In the genomic region with DNA sequence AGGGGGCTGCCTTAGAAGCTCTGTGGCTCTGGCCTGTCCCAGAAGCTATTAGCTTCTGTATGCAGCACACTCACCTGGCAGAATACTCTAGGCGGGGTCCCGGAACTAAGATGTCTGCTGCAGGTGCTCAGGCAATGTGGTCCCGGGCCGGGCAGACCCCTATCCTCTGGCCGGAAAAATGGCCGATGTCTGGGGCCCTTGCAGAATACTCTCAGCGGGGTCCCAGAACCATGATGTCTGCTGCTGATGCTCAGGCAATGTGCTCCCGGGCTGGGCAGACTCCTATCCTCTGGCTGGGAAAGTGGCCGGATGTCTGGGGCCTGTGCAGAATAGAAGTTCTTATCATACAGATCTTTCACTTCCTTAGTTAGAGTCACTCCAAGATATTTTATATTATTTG, we compare ENCODE assay signal across 29 mouse cellular contexts.
"Had no signal": no experiment of that assay in that cellular context is flagged by ENCODE, and none has a peak within 500 bp of the region (broad histone marks: within the 10 kb centered on the region; RNA-seq: fewer than 3 reads in every experiment).

No protein-coding gene starts in this region.

- ATAC-seq: liver, embryonic 12.5 days; liver, postnatal 0 days; lung, postnatal 0 days; midbrain, embryonic 13.5 days; midbrain, embryonic 15.5 days; midbrain, embryonic 16.5 days had no signal

- H3K4me3 ChIP-seq: limb, embryonic 10.5 days; limb, embryonic 12.5 days; limb, embryonic 13.5 days; limb, embryonic 15.5 days; liver, embryonic 12.5 days; liver, embryonic 13.5 days; liver, embryonic 15.5 days; lung, embryonic 15.5 days; megakaryocyte, embryonic 14.5 days; midbrain, embryonic 10.5 days; midbrain, embryonic 12.5 days; midbrain, embryonic 13.5 days; midbrain, embryonic 15.5 days; myocyte had no signal

- H3K9ac ChIP-seq: limb, embryonic 12.5 days; limb, embryonic 13.5 days; limb, embryonic 15.5 days; liver, embryonic 12.5 days; liver, embryonic 13.5 days; liver, embryonic 14.5 days; liver, embryonic 15.5 days; liver, postnatal 0 days; lung, embryonic 14.5 days; lung, embryonic 15.5 days; midbrain, embryonic 12.5 days; midbrain, embryonic 13.5 days; midbrain, embryonic 15.5 days had no signal

- H3K36me3 ChIP-seq: limb, embryonic 10.5 days; limb, embryonic 12.5 days; limb, embryonic 13.5 days; limb, embryonic 15.5 days; liver, embryonic 12.5 days; liver, embryonic 13.5 days; liver, embryonic 15.5 days; lung, embryonic 15.5 days; midbrain, embryonic 10.5 days; midbrain, embryonic 12.5 days; midbrain, embryonic 13.5 days; midbrain, embryonic 15.5 days had no signal

- DNase-seq: left cerebral cortex, postnatal 4 days; liver; liver, embryonic 13.5 days; liver, postnatal 0 days; lung, adult 18-20 months; lung, adult 2 months; lung, embryonic 14.5 days; lung, postnatal 10 days; lung, postnatal 14 days; lung, postnatal 36 days; lung, postnatal 4 days; midbrain, embryonic 14.5 days had no signal

- H3K27me3 ChIP-seq: limb, embryonic 12.5 days; limb, embryonic 13.5 days; limb, embryonic 15.5 days; liver, embryonic 12.5 days; liver, embryonic 13.5 days; liver, embryonic 15.5 days; lung, embryonic 15.5 days; megakaryocyte, embryonic 14.5 days; midbrain, embryonic 12.5 days; midbrain, embryonic 13.5 days; midbrain, embryonic 15.5 days had no signal

- H3K9me3 ChIP-seq: limb, embryonic 15.5 days; liver, embryonic 12.5 days; liver, embryonic 13.5 days; liver, embryonic 15.5 days; lung, embryonic 15.5 days; megakaryocyte, embryonic 14.5 days; midbrain, embryonic 12.5 days; midbrain, embryonic 15.5 days had no signal

- H3K27ac ChIP-seq: limb, embryonic 10.5 days; limb, embryonic 12.5 days; limb, embryonic 13.5 days; limb, embryonic 15.5 days; liver, embryonic 12.5 days; liver, embryonic 13.5 days; liver, embryonic 14.5 days; liver, embryonic 15.5 days; lung, embryonic 15.5 days; macrophage; midbrain, embryonic 10.5 days; midbrain, embryonic 12.5 days; midbrain, embryonic 13.5 days; midbrain, embryonic 15.5 days had no signal

- H3K4me1 ChIP-seq: limb, embryonic 10.5 days; limb, embryonic 12.5 days; limb, embryonic 13.5 days; limb, embryonic 15.5 days; liver, embryonic 12.5 days; liver, embryonic 13.5 days; liver, embryonic 15.5 days; lung, embryonic 15.5 days; megakaryocyte, embryonic 14.5 days; midbrain, embryonic 10.5 days; midbrain, embryonic 12.5 days; midbrain, embryonic 13.5 days; midbrain, embryonic 15.5 days had no signal
